Mouse (Mus musculus): ENCODE results near the gene Hcn3. TPM values are rescaled to one million over a fixed set of nuclear protein-coding genes. Genes with fewer than 3 reads are reported as not detected.

Hcn3 gene
- polyA plus RNA-seq (2014; fragmentation: Nextera tagmentation; extraction: Ambion mirVana) = 1.4 and 2.8 TPM in 2 replicates

- WGBS = under 1% methylated on average over 26 of the region's 66 CpGs
- peak within 1 kb of the TSS; percentile 63 for H3K4me3 ChIP-seq (ENCODE audit: low read depth, low read length)
- H3K27ac ChIP-seq (replicated peaks; ENCODE audit: low read depth, low read length) = no peak within 1 kb of the TSS
- DNase-seq (ENCODE audit: low spot score) = peak; percentile 84
- H3K36me3 ChIP-seq (ENCODE audit: control insufficient read depth, insufficient read depth, low read length) = no peaks in the 10 kb centered on the region
- peak; percentile 82 for ATAC-seq (ENCODE audit: low read depth)
- H3K27me3 ChIP-seq (replicated peaks; ENCODE audit: control insufficient read depth, insufficient read depth, low read length) = peaks cover 10% of the 10 kb centered on the region
- H3K4me2 ChIP-seq (ENCODE audit: low read depth, low read length) = peak within 1 kb of the TSS; percentile 98
- peaks cover 20% of the 10 kb centered on the region for H3K4me1 ChIP-seq (ENCODE audit: control insufficient read depth, insufficient read depth, low read length)
- H3K9ac ChIP-seq (ENCODE audit: low read depth, low read length) = peak within 1 kb of the TSS; percentile 64
- no peaks in the 10 kb centered on the region for H3K9me3 ChIP-seq (ENCODE audit: control insufficient read depth, low read length)
Measured at GRCm38 (mm10) chr3:89159616-89160344, at the start of gene Hcn3. Gene Hcn3, minus strand, starts transcription at chr3:89160196.

- DNase-seq (ENCODE audit: low spot score) = no peak
- H3K9ac ChIP-seq (ENCODE audit: low read depth, low read length) = no peak overlapping the region
- H3K27me3 ChIP-seq (replicated peaks; ENCODE audit: control insufficient read depth, insufficient read depth, low read length) = no peaks in the 10 kb centered on the region
- H3K27ac ChIP-seq (replicated peaks; ENCODE audit: low read depth, low read length) = no peak overlapping the region; the same call in 1 of the 2 replicates
- ATAC-seq (ENCODE audit: low read depth) = no peak
- no peak overlapping the region for H3K4me2 ChIP-seq (ENCODE audit: low read depth, low read length)
- 93% methylated on average over 6 of the region's 7 CpGs for WGBS
- H3K9me3 ChIP-seq (ENCODE audit: control insufficient read depth, low read length) = no peaks in the 10 kb centered on the region
- peaks cover 10% of the 10 kb centered on the region; the same call in 1 of the 2 replicates for H3K4me1 ChIP-seq (ENCODE audit: control insufficient read depth, insufficient read depth, low read length)
- H3K36me3 ChIP-seq (ENCODE audit: control insufficient read depth, insufficient read depth, low read length) = peaks cover 60% of the 10 kb centered on the region
- no peak overlapping the region for H3K4me3 ChIP-seq (ENCODE audit: low read depth, low read length)
Measured at GRCm38 (mm10) chr3:89209731-89210130, 49.7 kb upstream of the Hcn3 start.

- Histone ChIP-seq H3K4me1 (ENCODE audit: control insufficient read depth, insufficient read depth, low read length) (peaks cover 10% of the 10 kb centered on the region; the same call in 1 of the 2 replicates), H3K9me3 (ENCODE audit: control insufficient read depth, low read length) (no peaks in the 10 kb centered on the region), H3K4me2 (ENCODE audit: low read depth, low read length) (no peak overlapping the region), H3K27me3 (replicated peaks; ENCODE audit: control insufficient read depth, insufficient read depth, low read length) (no peaks in the 10 kb centered on the region), H3K9ac (ENCODE audit: low read depth, low read length) (no peak overlapping the region), H3K36me3 (ENCODE audit: control insufficient read depth, insufficient read depth, low read length) (peaks cover 60% of the 10 kb centered on the region), H3K27ac (replicated peaks; ENCODE audit: low read depth, low read length) (no peak overlapping the region), H3K4me3 (ENCODE audit: low read depth, low read length) (no peak overlapping the region)
- WGBS = 84% methylated on average over 6 of the region's 6 CpGs
- ATAC-seq (ENCODE audit: low read depth) (no peak), DNase-seq (ENCODE audit: low spot score) (no peak)
Measured at GRCm38 (mm10) chr3:89208736-89209135, 48.7 kb upstream of the Hcn3 start.

- no peaks in the 10 kb centered on the region for H3K27me3 ChIP-seq (replicated peaks; ENCODE audit: control insufficient read depth, insufficient read depth, low read length)
- peaks cover 60% of the 10 kb centered on the region for H3K36me3 ChIP-seq (ENCODE audit: control insufficient read depth, insufficient read depth, low read length)
- ATAC-seq (ENCODE audit: low read depth) (no peak), DNase-seq (ENCODE audit: low spot score) (no peak)
- 91% methylated on average over 13 of the region's 13 CpGs for WGBS
- no peak overlapping the region for H3K9ac ChIP-seq (ENCODE audit: low read depth, low read length)
- peaks cover 12% of the 10 kb centered on the region for H3K4me1 ChIP-seq (ENCODE audit: control insufficient read depth, insufficient read depth, low read length)
- H3K4me2 ChIP-seq (ENCODE audit: low read depth, low read length) = no peak overlapping the region
- H3K9me3 ChIP-seq (ENCODE audit: control insufficient read depth, low read length) = no peaks in the 10 kb centered on the region
- H3K27ac ChIP-seq (replicated peaks; ENCODE audit: low read depth, low read length) = no peak overlapping the region
- no peak overlapping the region for H3K4me3 ChIP-seq (ENCODE audit: low read depth, low read length)
Measured at GRCm38 (mm10) chr3:89208075-89208657, 48.2 kb upstream of the Hcn3 start.

GRCm38 (mm10) chr3:89206695-89207094 lies 46.7 kb upstream of the Hcn3 start:
- Histone ChIP-seq H3K36me3 (ENCODE audit: control insufficient read depth, insufficient read depth, low read length) (peaks cover 60% of the 10 kb centered on the region), H3K4me2 (ENCODE audit: low read depth, low read length) (no peak overlapping the region)
- 82% methylated on average over 2 of the region's 2 CpGs for WGBS

GRCm38 (mm10) chr3:89206079-89206478 lies 46.1 kb upstream of the Hcn3 start:
- DNase-seq (ENCODE audit: low spot score) = no peak
- H3K4me3 ChIP-seq (ENCODE audit: low read depth, low read length) = no peak overlapping the region
- no peak for ATAC-seq (ENCODE audit: low read depth)
- no peaks in the 10 kb centered on the region for H3K9me3 ChIP-seq (ENCODE audit: control insufficient read depth, low read length)
- peaks cover 5% of the 10 kb centered on the region for H3K4me1 ChIP-seq (ENCODE audit: control insufficient read depth, insufficient read depth, low read length)
- no peaks in the 10 kb centered on the region for H3K27me3 ChIP-seq (replicated peaks; ENCODE audit: control insufficient read depth, insufficient read depth, low read length)
- 92% methylated on average over 7 of the region's 7 CpGs for WGBS
- H3K36me3 ChIP-seq (ENCODE audit: control insufficient read depth, insufficient read depth, low read length) = peaks cover 60% of the 10 kb centered on the region
- H3K9ac ChIP-seq (ENCODE audit: low read depth, low read length) = no peak overlapping the region
- no peak overlapping the region for H3K27ac ChIP-seq (replicated peaks; ENCODE audit: low read depth, low read length)
- H3K4me2 ChIP-seq (ENCODE audit: low read depth, low read length) = no peak overlapping the region

More at GRCm38 (mm10) chr3:89206695-89207094, 46.7 kb upstream of the Hcn3 start:
- Histone ChIP-seq H3K27me3 (replicated peaks; ENCODE audit: control insufficient read depth, insufficient read depth, low read length) (no peaks in the 10 kb centered on the region), H3K27ac (replicated peaks; ENCODE audit: low read depth, low read length) (no peak overlapping the region), H3K4me1 (ENCODE audit: control insufficient read depth, insufficient read depth, low read length) (peaks cover 5% of the 10 kb centered on the region), H3K9me3 (ENCODE audit: control insufficient read depth, low read length) (no peaks in the 10 kb centered on the region), H3K9ac (ENCODE audit: low read depth, low read length) (no peak overlapping the region), H3K4me3 (ENCODE audit: low read depth, low read length) (no peak overlapping the region)
- ATAC-seq (ENCODE audit: low read depth) = no peak
- no peak for DNase-seq (ENCODE audit: low spot score)

GRCm38 (mm10) chr3:89203142-89203514 lies 43.1 kb upstream of the Hcn3 start:
- Histone ChIP-seq H3K27ac (replicated peaks; ENCODE audit: low read depth, low read length) (no peak overlapping the region), H3K36me3 (ENCODE audit: control insufficient read depth, insufficient read depth, low read length) (peaks cover 31% of the 10 kb centered on the region), H3K9me3 (ENCODE audit: control insufficient read depth, low read length) (no peaks in the 10 kb centered on the region), H3K4me1 (ENCODE audit: control insufficient read depth, insufficient read depth, low read length) (peaks cover 5% of the 10 kb centered on the region), H3K4me3 (ENCODE audit: low read depth, low read length) (peak overlapping the region; percentile 57), H3K27me3 (replicated peaks; ENCODE audit: control insufficient read depth, insufficient read depth, low read length) (no peaks in the 10 kb centered on the region), H3K4me2 (ENCODE audit: low read depth, low read length) (peak overlapping the region; percentile 71), H3K9ac (ENCODE audit: low read depth, low read length) (peak overlapping the region; percentile 66)
- DNase-seq (ENCODE audit: low spot score) (no peak), ATAC-seq (ENCODE audit: low read depth) (no peak; the same call in 1 of the 2 replicates)
- whole genome bisulfite sequencing = 25% methylated on average over 5 of the region's 5 CpGs

- H3K36me3 ChIP-seq (ENCODE audit: control insufficient read depth, insufficient read depth, low read length) = peaks cover 24% of the 10 kb centered on the region
- peak within 1 kb of the TSS; percentile 71 for H3K4me2 ChIP-seq (ENCODE audit: low read depth, low read length)
- H3K4me3 ChIP-seq (ENCODE audit: low read depth, low read length) = peak within 1 kb of the TSS; percentile 57
- H3K4me1 ChIP-seq (ENCODE audit: control insufficient read depth, insufficient read depth, low read length) = peaks cover 5% of the 10 kb centered on the region
- peak; percentile 91 for ATAC-seq (ENCODE audit: low read depth)
- peak within 1 kb of the TSS; percentile 66 for H3K9ac ChIP-seq (ENCODE audit: low read depth, low read length)
- DNase-seq (ENCODE audit: low spot score) = peak; percentile 96
- no peaks in the 10 kb centered on the region for H3K27me3 ChIP-seq (replicated peaks; ENCODE audit: control insufficient read depth, insufficient read depth, low read length)
- no peaks in the 10 kb centered on the region for H3K9me3 ChIP-seq (ENCODE audit: control insufficient read depth, low read length)
- H3K27ac ChIP-seq (replicated peaks; ENCODE audit: low read depth, low read length) = no peak within 1 kb of the TSS
- WGBS = 25% methylated on average over 13 of the region's 13 CpGs
Measured at GRCm38 (mm10) chr3:89202253-89203141, 42.5 kb upstream of the Hcn3 start, which contains the start of gene Gba. Gene Gba, plus strand, starts transcription at chr3:89202928.

All from embryonic facial prominence, embryonic 14.5 days (tissue).